Mouse (Mus musculus) limb, embryonic 13.5 days (tissue): Measurements from ENCODE around the gene Ifit3b. TPM values are rescaled to one million over a fixed set of nuclear protein-coding genes. Genes with fewer than 3 reads are reported as not detected.
"Not testable (repeated sequence)": the region's sequence is repeated elsewhere in the genome, so short reads cannot be mapped to it uniquely, and the experiment has no call there.

ENCODE experiments used
- ATAC-seq: fragments of 200-750 bp; cut with Nextera tagmentation; 2 replicates; pipeline ENCODE4 v1.8.0; 2017; ENCODE audit warnings: low read depth, moderate number of reproducible peaks, moderate TSS enrichment; ENCODE audit not compliant: low FRiP score
- H3K27ac ChIP-seq: fragments of 300-500 bp; sonication (generic); 2 replicates; pipeline ENCODE4 v1.5.1; 2015; ENCODE audit warnings: inconsistent platforms, mild to moderate bottlenecking, moderate library complexity
- H3K27me3 ChIP-seq: fragments of 300-500 bp; sonication (generic); 2 replicates; pipeline ENCODE4 v1.6.1; 2015; ENCODE audit warnings: mild to moderate bottlenecking, inconsistent platforms
- H3K36me3 ChIP-seq: fragments of 300-500 bp; sonication (generic); 2 replicates; pipeline ENCODE4 v1.6.1; 2015; ENCODE audit warnings: inconsistent platforms, mild to moderate bottlenecking, moderate library complexity
- H3K4me1 ChIP-seq: fragments of 300-500 bp; sonication (generic); 2 replicates; pipeline ENCODE4 v1.6.1; 2015; ENCODE audit warnings: inconsistent platforms
- H3K4me2 ChIP-seq: fragments of 300-500 bp; sonication (generic); replicated peaks from 2 replicates; pipeline ENCODE4 v1.6.1; 2015; ENCODE audit warnings: inconsistent platforms, mild to moderate bottlenecking, moderate library complexity
- H3K4me3 ChIP-seq: fragments of 300-500 bp; sonication (generic); 2 replicates; pipeline ENCODE4 v1.5.1; 2015; ENCODE audit warnings: moderate library complexity, mild to moderate bottlenecking, inconsistent platforms
- H3K9ac ChIP-seq: fragments of 300-500 bp; sonication (generic); 2 replicates; pipeline ENCODE4 v1.6.1; 2015; ENCODE audit warnings: mild to moderate bottlenecking, inconsistent platforms
- H3K9me3 ChIP-seq: fragments of 300-500 bp; sonication (generic); 2 replicates; pipeline ENCODE4 v1.6.1; 2016; ENCODE audit warnings: inconsistent platforms
- WGBS: fragments of 180-500 bp; shearing (Covaris S2); methylation state at CpG from one replicate; pipeline ENCODE4 v1.1.7; 2015; 5-methylcytosine and 5-hydroxymethylcytosine counted together
- polyA plus RNA-seq: library from polyadenylated mRNA; unstranded; fragments of >200 nt; fragmentation: Nextera tagmentation; extraction: Ambion mirVana; gene quantifications from 2 replicates; pipeline ENCODE4 v1.2.1, GENCODE M21; 2015

Ifit3b gene
- 0.70 and 0.78 TPM in 2 replicates for polyA plus RNA-seq

DNA sequence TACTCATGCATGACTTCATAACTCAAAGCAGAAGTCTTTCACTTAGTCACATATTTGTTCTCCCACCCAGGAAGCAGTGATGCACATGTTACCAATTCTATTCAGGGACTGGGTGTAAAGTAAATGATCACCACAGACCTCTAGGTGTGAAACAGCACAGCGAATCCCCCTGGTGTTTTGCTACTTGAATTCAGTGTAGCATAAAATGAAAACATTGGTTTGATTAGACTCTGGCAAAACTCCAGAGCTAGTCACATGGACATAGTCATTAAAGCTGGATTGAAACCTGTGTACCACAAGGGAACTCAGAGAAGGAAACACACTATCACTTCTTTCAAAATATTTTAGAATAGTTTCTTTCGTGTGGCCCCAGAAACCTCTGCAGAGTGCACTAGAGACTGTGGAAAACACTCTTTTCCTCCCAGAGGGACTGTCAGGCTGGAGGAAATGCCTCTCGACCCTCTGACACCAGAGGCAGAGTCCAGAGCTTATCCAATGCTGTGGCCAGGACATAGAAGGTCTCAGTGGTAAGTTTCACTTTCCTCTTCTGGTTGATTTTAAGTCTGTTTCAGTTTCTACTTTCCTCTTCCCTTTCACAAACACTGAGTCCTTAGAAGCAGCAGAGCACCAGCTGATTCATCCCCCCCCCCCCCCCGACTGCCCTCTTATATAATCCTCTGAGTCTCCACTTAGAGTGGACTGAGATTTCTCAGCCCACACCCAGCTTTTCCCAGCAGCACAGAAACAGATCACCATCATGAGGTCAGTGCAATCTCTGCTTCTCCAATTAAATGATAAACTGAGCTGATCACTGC lies at the start of gene Ifit3b:
Gene Ifit3b, plus strand, starts transcription at position 734 of the 815 bp plus-strand sequence.
- H3K27ac ChIP-seq, H3K9me3 ChIP-seq, H3K9ac ChIP-seq, H3K4me3 ChIP-seq, H3K27me3 ChIP-seq, H3K36me3 ChIP-seq: not testable (repeated sequence)
- Histone ChIP-seq H3K4me1 (peaks cover 11% of the 10 kb centered on the region), H3K4me2 (peak within 1 kb of the TSS; percentile 31)
- peak; percentile 83 for ATAC-seq
- WGBS: 36% methylated on average over 4 of the region's 4 CpGs

DNA sequence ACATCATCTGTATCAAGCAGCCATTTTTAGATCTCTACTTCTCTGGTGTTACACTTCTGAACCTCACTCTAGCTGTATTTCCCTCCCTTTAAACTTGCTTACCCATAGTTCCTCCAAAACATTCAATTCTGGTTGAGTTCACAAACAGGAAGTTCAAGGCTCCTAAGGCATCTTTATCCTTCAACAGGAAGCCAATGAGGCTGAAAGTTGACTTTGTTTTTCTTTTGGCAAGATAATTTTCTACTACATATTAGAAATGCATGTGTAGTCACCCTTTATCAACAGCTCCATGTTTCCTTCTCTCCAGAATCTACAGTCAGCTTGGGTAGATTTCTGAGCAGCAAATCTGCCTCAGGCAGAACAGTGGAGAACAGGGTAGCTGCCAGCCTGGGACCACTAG lies 45.2 kb upstream of the Ifit3b start:
- Histone ChIP-seq H3K4me3 (no peak overlapping the region), H3K36me3 (no peaks in the 10 kb centered on the region), H3K9ac (no peak overlapping the region), H3K9me3 (no peaks in the 10 kb centered on the region), H3K4me1 (no peaks in the 10 kb centered on the region), H3K27ac (no peak overlapping the region), H3K4me2 (no peak overlapping the region), H3K27me3 (no peaks in the 10 kb centered on the region)
- ATAC-seq: no peak

DNA sequence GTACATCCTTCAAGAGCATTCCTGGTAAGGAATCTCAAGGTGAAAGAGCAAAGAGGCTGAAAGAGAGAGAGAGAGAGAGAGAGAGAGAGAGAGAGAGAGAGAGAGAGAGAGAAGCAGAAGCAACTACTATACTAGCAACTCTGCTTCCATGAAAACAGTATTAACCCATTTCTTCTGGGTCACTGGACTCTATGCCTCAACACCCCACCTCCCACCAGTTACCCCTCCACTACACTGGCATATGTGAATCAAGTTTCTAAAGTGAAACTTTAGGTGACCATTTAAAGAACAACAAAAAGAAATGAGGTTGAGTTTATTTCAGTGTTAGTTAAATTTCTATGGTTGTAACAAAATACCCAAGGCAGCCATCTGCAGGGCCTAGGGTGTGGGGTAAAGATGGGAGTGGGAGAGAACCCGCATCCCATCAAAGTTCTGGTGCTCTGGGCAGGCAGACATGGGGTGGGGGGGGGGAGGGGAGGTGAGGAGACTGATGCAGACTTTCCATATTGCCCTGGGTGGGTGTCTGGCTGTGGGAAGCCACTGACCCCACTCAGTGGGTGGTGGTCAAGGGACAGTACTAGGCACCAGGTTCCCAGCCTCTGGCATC lies 41.5 kb upstream of the Ifit3b start:
- Histone ChIP-seq H3K9ac (no peak overlapping the region), H3K27ac (no peak overlapping the region), H3K27me3 (no peaks in the 10 kb centered on the region), H3K36me3 (no peaks in the 10 kb centered on the region), H3K9me3 (no peaks in the 10 kb centered on the region), H3K4me3 (no peak overlapping the region), H3K4me2 (no peak overlapping the region), H3K4me1 (peaks cover 22% of the 10 kb centered on the region)
- WGBS: 88% methylated on average over 1 of the region's 1 CpGs
- no peak for ATAC-seq

DNA sequence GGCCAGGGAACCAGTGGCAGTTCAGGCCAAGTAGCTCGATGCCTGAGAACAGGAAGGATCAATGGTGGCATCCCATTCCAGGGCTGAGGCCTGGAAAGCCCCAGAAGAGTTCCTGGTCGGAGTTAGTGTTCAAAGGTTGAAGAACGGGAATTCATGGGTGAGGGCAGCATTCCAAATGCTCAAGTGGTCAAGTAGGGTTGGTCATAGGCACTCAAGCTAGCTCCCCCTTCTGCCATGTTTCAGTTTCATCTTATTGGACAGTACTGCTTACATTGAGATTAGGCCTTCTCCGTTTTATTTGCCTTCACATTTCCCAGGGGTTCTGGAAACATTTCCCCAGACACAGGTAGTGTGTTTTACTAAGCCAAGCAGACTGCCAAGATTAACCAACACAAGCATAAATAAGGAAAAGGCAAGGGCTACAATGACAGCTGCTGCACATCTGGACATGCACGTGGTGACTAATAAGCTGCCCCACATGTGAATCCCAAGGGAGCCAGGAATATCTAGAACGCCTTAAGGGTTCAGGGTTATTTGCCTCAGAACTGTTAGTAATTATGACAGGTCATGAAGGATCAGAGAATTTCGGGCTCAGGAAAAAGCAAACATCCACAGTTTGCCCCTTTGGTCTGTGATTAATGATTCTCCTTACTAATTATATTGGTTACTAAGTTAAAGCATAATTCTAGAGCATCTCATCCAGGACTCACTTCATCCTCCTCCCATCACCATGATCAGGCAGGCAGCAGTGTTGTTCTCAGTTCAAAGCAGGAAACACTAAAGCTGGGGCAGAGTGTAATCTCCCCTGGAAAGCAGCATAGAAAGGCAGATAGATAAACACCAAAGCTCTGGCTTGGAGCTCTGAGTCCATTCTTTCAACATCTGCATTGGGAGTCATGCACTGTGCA lies 38.5 kb upstream of the Ifit3b start:
- 42% methylated on average over 7 of the region's 7 CpGs for WGBS
- Histone ChIP-seq H3K9ac (no peak overlapping the region), H3K9me3 (no peaks in the 10 kb centered on the region), H3K4me3 (no peak overlapping the region), H3K27ac (no peak overlapping the region), H3K27me3 (no peaks in the 10 kb centered on the region), H3K4me1 (peaks cover 24% of the 10 kb centered on the region), H3K36me3 (peaks cover 11% of the 10 kb centered on the region; the same call in 1 of the 2 replicates), H3K4me2 (no peak overlapping the region)
- ATAC-seq: no peak

DNA sequence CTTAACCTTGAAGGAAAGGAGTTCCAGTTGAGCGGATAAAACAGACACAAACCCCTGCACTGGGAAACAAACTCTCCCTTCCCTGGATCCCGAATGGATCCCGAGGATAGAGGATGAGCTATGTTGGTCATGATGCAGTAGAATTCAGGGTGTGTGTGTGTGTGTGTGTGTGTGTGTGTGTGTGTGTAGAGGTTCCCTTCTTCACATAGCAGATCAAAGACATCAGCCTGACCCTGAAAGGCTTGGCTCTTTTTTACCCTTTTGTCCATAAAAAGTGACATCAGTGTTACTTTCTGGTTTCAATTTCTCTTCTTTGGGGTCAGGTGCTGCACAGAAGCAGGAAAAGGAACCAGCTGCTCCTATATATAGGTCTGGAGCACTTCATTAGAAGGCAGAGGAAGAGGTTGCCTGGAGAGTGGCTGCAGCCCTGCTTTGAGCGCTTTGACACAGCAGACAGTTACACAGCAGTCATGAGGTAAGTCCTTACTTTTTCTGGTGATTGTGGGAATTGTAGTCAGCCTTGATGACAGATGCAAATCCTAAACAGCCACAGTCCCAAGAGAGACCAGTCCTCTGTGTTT lies 37.8 kb upstream of the Ifit3b start:
- H3K4me3 ChIP-seq: no peak overlapping the region
- ATAC-seq: no peak
- no peak overlapping the region for H3K27ac ChIP-seq
- no peak overlapping the region for H3K4me2 ChIP-seq
- H3K36me3 ChIP-seq: peaks cover 11% of the 10 kb centered on the region; the same call in 1 of the 2 replicates
- H3K27me3 ChIP-seq: no peaks in the 10 kb centered on the region
- 68% methylated on average over 4 of the region's 4 CpGs for WGBS
- peaks cover 24% of the 10 kb centered on the region for H3K4me1 ChIP-seq
- no peaks in the 10 kb centered on the region for H3K9me3 ChIP-seq
- H3K9ac ChIP-seq: no peak overlapping the region

DNA sequence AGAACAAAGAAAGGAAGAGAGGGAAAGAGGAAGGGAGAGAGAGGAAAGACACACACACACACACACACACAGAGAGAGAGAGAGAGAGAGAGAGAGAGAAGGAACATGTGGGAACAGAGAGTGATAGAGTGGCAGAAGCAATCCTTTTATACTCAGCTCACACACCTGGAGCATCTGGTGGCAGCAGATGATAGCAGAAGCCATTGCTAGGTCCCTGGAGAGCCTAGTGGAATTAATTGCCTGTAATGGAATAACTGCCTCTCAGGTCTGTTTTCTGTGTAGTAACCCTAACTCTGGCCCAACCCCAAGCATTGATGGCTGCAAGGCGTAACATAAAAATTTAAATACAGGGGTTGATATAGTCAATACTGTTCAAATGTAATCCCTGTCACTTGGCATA lies 36.7 kb upstream of the Ifit3b start:
- H3K4me1 ChIP-seq: peaks cover 24% of the 10 kb centered on the region
- 67% methylated on average over 1 of the region's 1 CpGs for WGBS
- ATAC-seq: no peak
- H3K9me3 ChIP-seq: no peaks in the 10 kb centered on the region
- H3K4me2 ChIP-seq: no peak overlapping the region
- H3K9ac ChIP-seq: no peak overlapping the region
- no peak overlapping the region for H3K27ac ChIP-seq
- peaks cover 11% of the 10 kb centered on the region; the same call in 1 of the 2 replicates for H3K36me3 ChIP-seq
- no peaks in the 10 kb centered on the region for H3K27me3 ChIP-seq
- H3K4me3 ChIP-seq: no peak overlapping the region

DNA sequence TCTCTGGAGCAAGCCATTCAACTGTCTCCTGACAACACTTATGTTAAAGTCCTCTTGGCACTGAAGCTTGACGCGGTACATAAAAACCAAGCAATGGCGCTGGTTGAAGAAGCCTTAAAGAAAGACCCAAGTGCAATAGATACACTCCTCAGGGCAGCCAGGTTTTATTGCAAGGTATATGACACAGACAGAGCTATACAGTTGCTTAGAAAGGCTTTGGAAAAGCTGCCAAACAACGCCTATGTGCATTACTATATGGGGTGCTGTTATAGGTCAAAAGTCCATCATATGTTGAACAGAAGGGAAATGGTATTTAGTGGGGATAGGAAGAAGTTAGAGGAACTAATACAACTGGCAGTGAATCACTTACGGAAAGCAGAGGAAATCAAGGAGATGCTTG lies 34.1 kb upstream of the Ifit3b start:
- Histone ChIP-seq H3K36me3 (peaks cover 11% of the 10 kb centered on the region; the same call in 1 of the 2 replicates), H3K4me1 (peaks cover 23% of the 10 kb centered on the region), H3K4me3 (no peak overlapping the region), H3K4me2 (no peak overlapping the region), H3K27ac (no peak overlapping the region), H3K9ac (no peak overlapping the region), H3K9me3 (no peaks in the 10 kb centered on the region), H3K27me3 (no peaks in the 10 kb centered on the region)
- WGBS: 88% methylated on average over 5 of the region's 5 CpGs
- no peak for ATAC-seq

DNA sequence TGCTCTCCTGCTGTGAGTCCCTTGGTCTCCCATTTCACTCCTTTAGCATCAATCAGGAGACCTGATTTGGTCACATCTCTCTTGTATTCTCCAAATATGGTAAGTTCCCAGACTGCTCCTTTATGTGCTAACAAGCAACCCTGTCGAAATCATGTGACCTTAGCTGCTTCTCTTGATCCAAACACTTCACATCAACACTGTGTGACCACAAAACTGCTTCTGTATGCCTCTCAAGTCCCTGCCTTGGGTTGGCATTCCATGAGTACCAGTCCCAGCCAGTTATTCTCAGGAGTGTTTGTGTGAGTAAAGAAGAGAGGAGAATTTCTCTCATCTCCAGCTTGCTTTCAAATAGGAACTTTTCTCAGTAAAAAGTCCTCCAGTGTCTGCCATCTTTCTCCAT lies 30.6 kb upstream of the Ifit3b start:
- Histone ChIP-seq H3K27me3 (no peaks in the 10 kb centered on the region), H3K27ac (no peak overlapping the region), H3K4me3 (no peak overlapping the region), H3K4me2 (no peak overlapping the region), H3K9me3 (no peaks in the 10 kb centered on the region), H3K9ac (no peak overlapping the region), H3K4me1 (no peaks in the 10 kb centered on the region), H3K36me3 (peaks cover 11% of the 10 kb centered on the region; the same call in 1 of the 2 replicates)
- no peak for ATAC-seq
- WGBS: 68% methylated on average over 1 of the region's 1 CpGs

- not testable (repeated sequence) for H3K4me3 ChIP-seq, H3K27me3 ChIP-seq, H3K4me1 ChIP-seq, H3K9ac ChIP-seq, H3K4me2 ChIP-seq, H3K36me3 ChIP-seq, H3K9me3 ChIP-seq, H3K27ac ChIP-seq
- WGBS: 61% methylated on average over 2 of the region's 2 CpGs
- peak; percentile 51; the same call in 1 of the 2 replicates for ATAC-seq
Measured at GRCm38 (mm10) chr19:34582696-34583095, 25.1 kb upstream of the Ifit3b start.

GRCm38 (mm10) chr19:34583126-34583766 lies 24.5 kb upstream of the Ifit3b start, which contains the start of gene Ifit3:
Ifit3 (plus strand) TSS chr19:34583531.
- 33% methylated on average over 2 of the region's 2 CpGs for WGBS
- not testable (repeated sequence) for H3K4me1 ChIP-seq, H3K36me3 ChIP-seq, H3K4me3 ChIP-seq, H3K27me3 ChIP-seq, H3K27ac ChIP-seq, H3K9me3 ChIP-seq, H3K4me2 ChIP-seq, H3K9ac ChIP-seq
- peak; percentile 44; the same call in 1 of the 2 replicates for ATAC-seq

DNA sequence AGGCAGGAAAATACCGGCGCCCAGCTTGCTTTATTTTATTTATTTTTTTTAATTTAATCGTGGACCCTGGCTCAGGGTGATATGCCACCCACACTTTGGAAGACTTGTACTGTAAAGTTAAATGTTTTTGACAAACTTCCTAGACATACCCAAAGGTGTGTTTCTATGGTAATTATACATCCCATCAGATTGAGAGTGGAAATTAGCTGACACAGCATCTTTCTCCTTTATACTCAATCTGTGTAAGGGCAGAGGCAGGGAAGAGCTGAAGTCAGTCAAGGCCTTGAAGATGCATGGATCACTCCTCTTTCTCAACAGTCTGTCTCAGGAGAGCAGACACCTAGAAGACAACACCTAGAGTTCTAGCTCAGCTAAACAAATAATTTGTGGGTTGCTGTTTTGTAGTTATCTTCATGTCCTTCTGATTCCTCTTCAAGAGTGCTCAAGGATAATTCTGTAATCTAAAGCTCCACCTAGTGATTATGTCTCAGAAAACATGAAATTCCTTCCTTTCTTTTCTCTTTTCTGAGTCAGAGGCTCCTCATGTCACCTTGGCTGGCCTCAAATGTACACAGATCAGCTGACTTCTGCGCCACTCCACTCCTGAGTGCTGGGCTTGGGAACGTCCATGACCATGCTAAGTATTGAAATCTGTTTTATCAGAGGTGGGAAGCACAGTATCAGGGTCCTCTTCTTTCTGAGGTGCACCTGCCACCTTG lies 21.9 kb upstream of the Ifit3b start:
- H3K9ac ChIP-seq, H3K4me1 ChIP-seq, H3K4me3 ChIP-seq, H3K4me2 ChIP-seq, H3K27ac ChIP-seq, H3K9me3 ChIP-seq, H3K27me3 ChIP-seq, H3K36me3 ChIP-seq, ATAC-seq: not testable (repeated sequence)
- 71% methylated on average over 5 of the region's 5 CpGs for WGBS
